Mouse (Mus musculus): ENCODE data around the gene Opcml. TPM values are rescaled to one million over a fixed set of nuclear protein-coding genes. Genes with fewer than 3 reads are reported as not detected.

Gene Opcml
- polyA plus RNA-seq, 1 experiment from 2014 or later, result 25.1 TPM

- Histone ChIP-seq H3K4me2 (no peak overlapping the region), H3K27ac (no peak overlapping the region), H3K27me3 (no peaks in the 10 kb centered on the region), H3K9ac (no peak overlapping the region), H3K36me3 (no peaks in the 10 kb centered on the region), H3K4me1 (replicated peaks) (no peaks in the 10 kb centered on the region), H3K4me3 (no peak overlapping the region), H3K9me3 (no peaks in the 10 kb centered on the region)
- ATAC-seq (ENCODE audit: low FRiP score), result no peak
- 78% methylated on average over 5 of the region's 5 CpGs for WGBS
Observed at GRCm38 (mm10) chr9:28752908-28753307, 962.3 kb downstream of the Opcml start.

- WGBS, result 85% methylated on average over 4 of the region's 4 CpGs
- no peak overlapping the region for H3K4me3 ChIP-seq
- no peak for ATAC-seq (ENCODE audit: low FRiP score)
- H3K4me1 ChIP-seq (replicated peaks), result 0 out of 2 replicates have a peak, but pooled peaks cover under 1% of the 10 kb centered on the region
- no peak overlapping the region for H3K9ac ChIP-seq
- no peak overlapping the region for H3K4me2 ChIP-seq
- no peaks in the 10 kb centered on the region for H3K9me3 ChIP-seq
- H3K27me3 ChIP-seq, result no peaks in the 10 kb centered on the region
- no peak overlapping the region for H3K27ac ChIP-seq
- H3K36me3 ChIP-seq, result no peaks in the 10 kb centered on the region
Observed at GRCm38 (mm10) chr9:28756841-28757451, 966.4 kb downstream of the Opcml start.

- ATAC-seq (ENCODE audit: low FRiP score), result no peak
- Histone ChIP-seq H3K9me3 (no peaks in the 10 kb centered on the region), H3K27me3 (no peaks in the 10 kb centered on the region), H3K36me3 (no peaks in the 10 kb centered on the region), H3K4me3 (no peak overlapping the region), H3K27ac (no peak overlapping the region), H3K4me2 (no peak overlapping the region), H3K4me1 (replicated peaks) (0 out of 2 replicates have a peak, but pooled peaks cover 5% of the 10 kb centered on the region), H3K9ac (no peak overlapping the region)
- 59% methylated on average over 4 of the region's 4 CpGs for WGBS
Observed at GRCm38 (mm10) chr9:28761460-28761859, 970.9 kb downstream of the Opcml start.

- H3K27me3 ChIP-seq, result no peaks in the 10 kb centered on the region
- no peak overlapping the region for H3K4me3 ChIP-seq
- no peaks in the 10 kb centered on the region for H3K9me3 ChIP-seq
- H3K27ac ChIP-seq, result no peak overlapping the region
- WGBS, result 86% methylated on average over 1 of the region's 1 CpGs
- H3K4me2 ChIP-seq, result no peak overlapping the region
- H3K36me3 ChIP-seq, result no peaks in the 10 kb centered on the region
- ATAC-seq (ENCODE audit: low FRiP score), result no peak
- H3K9ac ChIP-seq, result no peak overlapping the region
- 0 out of 2 replicates have a peak, but pooled peaks cover 5% of the 10 kb centered on the region for H3K4me1 ChIP-seq (replicated peaks)
Observed at GRCm38 (mm10) chr9:28764149-28764548, 973.6 kb downstream of the Opcml start.

GRCm38 (mm10) chr9:28776517-28777503 lies 986.2 kb downstream of the Opcml start:
- H3K9me3 ChIP-seq, result no peaks in the 10 kb centered on the region
- H3K4me2 ChIP-seq, result no peak overlapping the region
- no peak overlapping the region for H3K9ac ChIP-seq
- H3K27me3 ChIP-seq, result no peaks in the 10 kb centered on the region
- 81% methylated on average over 10 of the region's 10 CpGs for WGBS
- no peak overlapping the region for H3K27ac ChIP-seq
- no peak for ATAC-seq (ENCODE audit: low FRiP score)
- no peak overlapping the region for H3K4me3 ChIP-seq
- no peaks in the 10 kb centered on the region for H3K36me3 ChIP-seq
- H3K4me1 ChIP-seq (replicated peaks), result peaks cover 13% of the 10 kb centered on the region

GRCm38 (mm10) chr9:28783834-28784233 lies 993.3 kb downstream of the Opcml start:
- Histone ChIP-seq H3K9me3 (no peaks in the 10 kb centered on the region), H3K36me3 (no peaks in the 10 kb centered on the region), H3K27ac (no peak overlapping the region), H3K27me3 (no peaks in the 10 kb centered on the region), H3K4me1 (replicated peaks) (peaks cover 6% of the 10 kb centered on the region), H3K4me3 (no peak overlapping the region), H3K9ac (no peak overlapping the region), H3K4me2 (no peak overlapping the region)
- ATAC-seq (ENCODE audit: low FRiP score), result no peak
- WGBS, result 78% methylated on average over 4 of the region's 4 CpGs

- H3K27me3 ChIP-seq, result no peaks in the 10 kb centered on the region
- no peaks in the 10 kb centered on the region for H3K36me3 ChIP-seq
- no peak overlapping the region for H3K9ac ChIP-seq
- no peak overlapping the region for H3K4me3 ChIP-seq
- H3K9me3 ChIP-seq, result no peaks in the 10 kb centered on the region
- no peak overlapping the region for H3K4me2 ChIP-seq
- WGBS, result 88% methylated on average over 1 of the region's 1 CpGs
- H3K27ac ChIP-seq, result no peak overlapping the region
- no peak for ATAC-seq (ENCODE audit: low FRiP score)
- H3K4me1 ChIP-seq (replicated peaks), result no peaks in the 10 kb centered on the region
Observed at GRCm38 (mm10) chr9:28789439-28789838, 998.9 kb downstream of the Opcml start.

- Histone ChIP-seq H3K4me1 (replicated peaks) (0 out of 2 replicates have a peak, but pooled peaks cover 2% of the 10 kb centered on the region), H3K9ac (no peak overlapping the region)
- 16% methylated on average over 2 of the region's 2 CpGs for WGBS
Observed at GRCm38 (mm10) chr9:28800100-28800499, 1009.5 kb downstream of the Opcml start.

GRCm38 (mm10) chr9:28806666-28807065 lies 1016.1 kb downstream of the Opcml start:
- ATAC-seq (ENCODE audit: low FRiP score), result no peak

More at GRCm38 (mm10) chr9:28800100-28800499, 1009.5 kb downstream of the Opcml start:
- no peaks in the 10 kb centered on the region for H3K27me3 ChIP-seq
- no peak for ATAC-seq (ENCODE audit: low FRiP score)
- H3K4me2 ChIP-seq, result no peak overlapping the region
- H3K4me3 ChIP-seq, result no peak overlapping the region
- H3K36me3 ChIP-seq, result no peaks in the 10 kb centered on the region
- no peaks in the 10 kb centered on the region for H3K9me3 ChIP-seq
- no peak overlapping the region for H3K27ac ChIP-seq

GRCm38 (mm10) chr9:28822060-28822459 lies 1031.5 kb downstream of the Opcml start:
- Histone ChIP-seq H3K27ac (no peak overlapping the region), H3K9me3 (no peaks in the 10 kb centered on the region), H3K27me3 (no peaks in the 10 kb centered on the region), H3K4me3 (no peak overlapping the region), H3K4me1 (replicated peaks) (no peaks in the 10 kb centered on the region), H3K9ac (no peak overlapping the region), H3K4me2 (no peak overlapping the region), H3K36me3 (no peaks in the 10 kb centered on the region)
- no peak for ATAC-seq (ENCODE audit: low FRiP score)
- 89% methylated on average over 3 of the region's 3 CpGs for WGBS

More at GRCm38 (mm10) chr9:28806666-28807065, 1016.1 kb downstream of the Opcml start:
- no peaks in the 10 kb centered on the region for H3K27me3 ChIP-seq
- no peak overlapping the region for H3K27ac ChIP-seq
- H3K4me3 ChIP-seq, result no peak overlapping the region
- H3K36me3 ChIP-seq, result no peaks in the 10 kb centered on the region
- no peaks in the 10 kb centered on the region for H3K9me3 ChIP-seq
- no peaks in the 10 kb centered on the region for H3K4me1 ChIP-seq (replicated peaks)
- H3K9ac ChIP-seq, result no peak overlapping the region
- H3K4me2 ChIP-seq, result no peak overlapping the region

GRCm38 (mm10) chr9:28822466-28822865 lies 1031.9 kb downstream of the Opcml start:
- no peak overlapping the region for H3K9ac ChIP-seq
- WGBS, result 74% methylated on average over 5 of the region's 5 CpGs
- ATAC-seq (ENCODE audit: low FRiP score), result no peak
- no peaks in the 10 kb centered on the region for H3K36me3 ChIP-seq
- H3K4me3 ChIP-seq, result no peak overlapping the region
- no peaks in the 10 kb centered on the region for H3K27me3 ChIP-seq
- H3K9me3 ChIP-seq, result no peaks in the 10 kb centered on the region
- H3K4me2 ChIP-seq, result no peak overlapping the region
- no peaks in the 10 kb centered on the region for H3K4me1 ChIP-seq (replicated peaks)
- no peak overlapping the region for H3K27ac ChIP-seq

GRCm38 (mm10) chr9:28825821-28826220 lies 1035.2 kb downstream of the Opcml start:
- WGBS, result 87% methylated on average over 2 of the region's 2 CpGs

More at GRCm38 (mm10) chr9:28825821-28826220, 1035.2 kb downstream of the Opcml start:
- no peaks in the 10 kb centered on the region for H3K36me3 ChIP-seq
- no peaks in the 10 kb centered on the region for H3K27me3 ChIP-seq
- no peak overlapping the region for H3K27ac ChIP-seq
- no peak for ATAC-seq (ENCODE audit: low FRiP score)
- no peaks in the 10 kb centered on the region for H3K9me3 ChIP-seq
- no peak overlapping the region for H3K4me3 ChIP-seq
- no peak overlapping the region for H3K9ac ChIP-seq
- H3K4me2 ChIP-seq, result no peak overlapping the region
- no peaks in the 10 kb centered on the region for H3K4me1 ChIP-seq (replicated peaks)

All from hindbrain, embryonic 13.5 days (tissue).